Mouse (Mus musculus) midbrain, embryonic 11.5 days (tissue): Measurements from ENCODE around the gene Sae1. TPM values are rescaled to one million over a fixed set of nuclear protein-coding genes. Genes with fewer than 3 reads are reported as not detected.

Experiments
- ATAC-seq: fragments of 200-750 bp; cut with Nextera tagmentation; 2 replicates; pipeline ENCODE4 v1.8.0; 2017; ENCODE audit warnings: moderate TSS enrichment, moderate library complexity; ENCODE audit not compliant: low FRiP score
- DNase-seq: peaks from one replicate; pipeline ENCODE4 v3.0.0; 2015; ENCODE audit warnings: low spot score; ENCODE audit errors: missing footprints
- H3K27ac ChIP-seq: fragments of 300-500 bp; sonication (generic); 2 replicates; pipeline ENCODE4 v1.5.1; 2014; ENCODE audit warnings: low read depth, low read length
- H3K27me3 ChIP-seq: fragments of 300-500 bp; sonication (generic); 2 replicates; pipeline ENCODE4 v1.6.1; 2014; ENCODE audit warnings: mild to moderate bottlenecking, low read length, moderate library complexity, mixed read lengths; ENCODE audit not compliant: control insufficient read depth, insufficient read depth
- H3K36me3 ChIP-seq: fragments of 300-500 bp; sonication (generic); 2 replicates; pipeline ENCODE4 v1.6.1; 2014; ENCODE audit warnings: mild to moderate bottlenecking, low read length, moderate library complexity, mixed read lengths; ENCODE audit not compliant: control insufficient read depth, insufficient read depth
- H3K4me1 ChIP-seq: fragments of 300-500 bp; sonication (generic); 2 replicates; pipeline ENCODE4 v1.6.1; 2014; ENCODE audit warnings: low read length; ENCODE audit not compliant: control insufficient read depth, insufficient read depth
- H3K4me2 ChIP-seq: fragments of 300-500 bp; sonication (generic); 2 replicates; pipeline ENCODE4 v1.6.1; 2014; ENCODE audit warnings: mild to moderate bottlenecking, moderate library complexity
- H3K4me3 ChIP-seq: fragments of 300-500 bp; sonication (generic); 2 replicates; pipeline ENCODE4 v1.5.1; 2014; ENCODE audit warnings: low read depth, low read length
- H3K9ac ChIP-seq: fragments of 300-500 bp; sonication (generic); 2 replicates; pipeline ENCODE4 v1.6.1; 2014; ENCODE audit warnings: low read length
- H3K9me3 ChIP-seq: fragments of 300-500 bp; sonication (generic); 2 replicates; pipeline ENCODE4 v1.6.1; 2016; ENCODE audit warnings: low read length; ENCODE audit not compliant: control insufficient read depth
- WGBS: fragments of 180-500 bp; shearing (Covaris S2); extraction: QIAGEN DNeasy Blood & Tissue Kit; methylation state at CpG from one replicate; pipeline ENCODE4 v1.1.7; 2014; 5-methylcytosine and 5-hydroxymethylcytosine counted together
- polyA plus RNA-seq: library from polyadenylated mRNA; unstranded; fragments of >200 nt; fragmentation: Nextera tagmentation; extraction: Ambion mirVana; gene quantifications from 2 replicates; pipeline ENCODE4 v1.2.1, GENCODE M21; 2014

The Sae1 gene
- polyA plus RNA-seq, 1 experiment from 2014 or later, result 382 TPM

DNA sequence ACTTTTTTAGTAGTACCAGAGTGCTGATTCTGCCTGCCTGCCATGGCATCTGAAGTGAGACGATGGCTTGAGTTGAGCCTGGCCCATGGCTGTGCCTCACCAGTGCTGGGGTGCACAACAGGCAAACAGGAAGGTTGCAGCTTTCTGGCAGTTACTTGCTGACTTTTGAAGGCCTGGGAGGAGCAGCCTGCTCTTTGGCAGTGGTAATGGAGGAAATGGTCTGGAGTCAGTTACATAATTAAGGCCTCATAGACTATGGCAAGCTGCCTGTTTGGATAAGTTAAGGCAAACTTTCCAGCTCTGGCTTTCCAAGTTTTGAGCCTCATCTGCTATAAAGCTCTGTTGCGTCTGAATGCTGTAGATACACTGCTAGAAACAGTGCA, 17.5 kb upstream of the Sae1 start:
- H3K36me3 ChIP-seq, result no peaks in the 10 kb centered on the region
- no peak overlapping the region for H3K4me2 ChIP-seq
- no peak for DNase-seq
- H3K9ac ChIP-seq, result peak overlapping the region; percentile 39
- 84% methylated on average over 2 of the region's 2 CpGs for WGBS
- ATAC-seq, result no peak
- H3K9me3 ChIP-seq, result no peaks in the 10 kb centered on the region
- H3K4me1 ChIP-seq, result peaks cover 23% of the 10 kb centered on the region
- H3K27ac ChIP-seq, result 0 out of 2 replicates have a peak overlapping the region, but pooled peaks have one; percentile 3
- H3K4me3 ChIP-seq, result no peak overlapping the region
- no peaks in the 10 kb centered on the region for H3K27me3 ChIP-seq

DNA sequence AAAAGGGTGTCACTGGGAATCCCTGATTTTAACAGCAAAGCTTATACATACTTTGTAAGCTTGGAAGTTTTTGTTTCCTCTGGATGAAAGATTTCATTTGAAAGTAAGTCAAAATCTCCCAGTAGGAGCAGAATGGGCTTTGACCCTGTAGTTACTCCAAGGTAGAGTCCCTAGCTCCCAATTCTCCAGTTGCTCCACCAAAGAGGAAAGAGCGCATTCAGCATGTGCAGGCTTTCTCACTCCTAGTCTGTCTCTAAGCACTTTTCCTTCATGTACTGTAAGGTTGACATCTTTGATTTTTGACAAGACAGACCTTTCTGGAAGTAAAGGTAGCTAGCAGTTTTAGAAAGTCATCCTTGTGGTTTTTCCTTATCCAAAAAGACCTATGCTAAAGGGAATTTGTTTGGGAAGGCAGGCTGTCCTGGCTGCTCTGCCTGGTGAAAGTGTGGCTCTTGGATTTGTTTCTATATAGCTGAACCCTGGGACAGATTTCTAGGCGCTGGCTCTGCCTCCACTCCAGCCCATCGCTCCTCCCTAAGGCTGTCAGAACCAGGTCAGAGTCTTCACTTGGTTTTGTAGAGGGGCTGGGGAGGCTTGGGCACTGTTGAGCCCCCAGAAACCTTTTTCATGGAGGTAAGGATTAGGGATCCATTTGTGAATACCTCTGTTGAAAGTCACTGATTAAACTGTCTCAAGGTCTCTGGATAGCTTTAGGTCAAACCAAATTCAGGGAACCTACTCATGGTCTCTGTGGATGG, 16.9 kb upstream of the Sae1 start:
- Histone ChIP-seq H3K4me3 (no peak overlapping the region), H3K9ac (peak overlapping the region; percentile 39), H3K4me1 (peaks cover 23% of the 10 kb centered on the region), H3K27ac (0 out of 2 replicates have a peak overlapping the region, but pooled peaks have one; percentile 3), H3K27me3 (no peaks in the 10 kb centered on the region), H3K36me3 (no peaks in the 10 kb centered on the region), H3K4me2 (no peak overlapping the region; the same call in 1 of the 2 replicates), H3K9me3 (no peaks in the 10 kb centered on the region)
- ATAC-seq (no peak), DNase-seq (no peak)
- 77% methylated on average over 3 of the region's 3 CpGs for WGBS

DNA sequence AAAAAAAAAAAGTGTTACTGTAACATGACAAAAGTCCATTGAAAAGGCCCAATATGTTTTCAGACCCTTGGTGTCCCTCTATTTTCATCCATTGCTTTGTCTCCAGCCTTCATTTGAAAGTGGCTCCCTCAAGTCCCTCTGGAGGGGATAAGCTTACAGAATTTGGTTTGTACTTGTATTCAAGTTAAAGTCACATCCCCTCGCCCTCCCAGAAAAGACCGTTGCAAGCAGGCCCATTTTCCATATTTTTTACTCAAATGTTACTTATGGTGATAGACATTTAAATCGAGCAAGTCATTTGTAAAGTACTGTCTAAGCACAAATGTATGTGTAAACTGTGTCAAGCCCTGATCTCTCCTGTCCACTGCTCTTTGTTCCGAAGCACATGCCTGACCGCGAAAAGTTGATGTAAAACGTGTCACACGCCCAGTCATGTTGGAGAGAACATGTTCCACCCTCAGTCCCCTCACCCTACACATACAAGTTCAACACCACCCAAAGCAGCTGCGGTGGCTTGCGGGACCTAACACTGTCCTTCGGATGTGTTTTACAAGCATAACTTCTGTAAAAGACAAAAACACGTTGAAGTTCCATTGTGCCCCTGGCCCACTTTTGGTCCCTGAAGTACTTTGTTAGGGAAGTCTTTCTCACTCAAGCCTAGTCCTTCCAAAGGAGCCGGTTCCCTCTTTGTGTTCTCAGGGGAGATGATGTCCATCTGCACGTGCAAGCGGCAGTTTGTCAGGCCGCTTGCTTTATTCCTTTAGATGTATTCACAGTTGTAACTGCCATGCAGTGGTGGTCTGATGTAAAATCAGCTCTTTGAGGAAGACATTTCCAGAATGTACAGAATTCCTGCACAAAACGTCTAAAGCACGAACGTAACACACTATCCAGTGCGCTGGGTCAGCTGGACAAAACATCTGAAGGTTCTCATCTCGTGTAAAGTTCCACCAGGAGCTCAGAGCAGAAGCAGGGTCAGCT, 15.7 kb upstream of the Sae1 start:
- 45% methylated on average over 21 of the region's 21 CpGs for WGBS

DNA sequence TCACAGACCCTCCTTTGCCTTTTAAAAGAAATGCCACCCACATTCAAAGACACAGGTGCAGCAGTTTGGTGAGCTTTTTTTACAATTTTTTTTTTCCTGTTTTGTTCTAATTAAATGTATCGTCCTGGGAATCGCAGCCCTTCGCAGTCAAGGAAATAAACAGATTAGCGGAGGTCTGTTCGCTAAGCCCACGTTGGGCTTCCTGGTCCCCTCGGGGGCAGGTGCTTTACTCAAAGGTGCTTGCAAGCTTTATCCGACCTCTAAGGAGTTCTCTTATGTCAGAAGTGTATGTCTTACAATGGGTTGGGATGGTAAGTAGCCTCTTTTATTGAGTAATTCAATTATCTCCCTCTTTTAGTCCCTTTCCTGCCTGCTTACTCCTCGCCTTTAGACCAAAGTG, 14.8 kb upstream of the Sae1 start:
- DNase-seq, result peak; percentile 93
- peak overlapping the region; percentile 96 for H3K4me2 ChIP-seq
- no peaks in the 10 kb centered on the region for H3K36me3 ChIP-seq
- no peaks in the 10 kb centered on the region for H3K27me3 ChIP-seq
- H3K4me3 ChIP-seq, result peak overlapping the region; percentile 89
- peak overlapping the region; percentile 100 for H3K9ac ChIP-seq
- WGBS, result 1% methylated on average over 9 of the region's 9 CpGs
- ATAC-seq, result no peak
- peaks cover 29% of the 10 kb centered on the region for H3K4me1 ChIP-seq
- peak overlapping the region; percentile 100 for H3K27ac ChIP-seq
- H3K9me3 ChIP-seq, result no peaks in the 10 kb centered on the region

More for the DNA sequence above, 15.7 kb upstream of the Sae1 start:
- Histone ChIP-seq H3K9me3 (no peaks in the 10 kb centered on the region), H3K4me3 (peak overlapping the region; percentile 89), H3K27ac (peak overlapping the region; percentile 100), H3K9ac (peak overlapping the region; percentile 100), H3K36me3 (no peaks in the 10 kb centered on the region), H3K27me3 (no peaks in the 10 kb centered on the region), H3K4me2 (peak overlapping the region; percentile 96), H3K4me1 (peaks cover 29% of the 10 kb centered on the region)
- ATAC-seq (no peak), DNase-seq (peak; percentile 92)

DNA sequence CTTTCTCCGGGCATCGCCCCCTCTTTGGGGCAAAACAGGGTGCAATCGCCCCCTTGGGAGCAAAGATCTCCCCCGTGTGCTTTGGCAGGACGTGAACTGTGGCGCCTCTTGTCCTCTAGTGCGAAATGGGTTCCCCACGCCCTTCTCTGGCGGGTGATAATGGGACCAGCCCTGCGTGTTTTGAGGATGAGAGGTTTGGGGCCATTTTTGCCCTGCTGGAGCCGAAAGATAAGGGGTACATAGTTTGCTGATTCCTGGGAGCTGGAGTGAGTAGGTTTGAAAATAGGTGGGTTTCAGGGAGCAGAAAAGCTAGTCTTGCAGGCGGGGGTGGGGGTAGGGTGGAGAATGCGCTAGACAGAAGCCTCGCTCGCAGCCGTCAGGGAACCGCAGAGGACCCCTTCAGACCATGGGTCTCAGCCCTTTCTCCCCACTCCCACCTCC, 14.4 kb upstream of the Sae1 start:
- peaks cover 29% of the 10 kb centered on the region for H3K4me1 ChIP-seq
- H3K36me3 ChIP-seq, result no peaks in the 10 kb centered on the region
- WGBS, result under 1% methylated on average over 17 of the region's 17 CpGs
- H3K27ac ChIP-seq, result peak overlapping the region; percentile 100
- H3K27me3 ChIP-seq, result no peaks in the 10 kb centered on the region
- H3K4me2 ChIP-seq, result peak overlapping the region; percentile 96
- no peak for ATAC-seq
- H3K4me3 ChIP-seq, result peak overlapping the region; percentile 89
- no peaks in the 10 kb centered on the region for H3K9me3 ChIP-seq
- peak; percentile 95 for DNase-seq
- peak overlapping the region; percentile 100 for H3K9ac ChIP-seq

DNA sequence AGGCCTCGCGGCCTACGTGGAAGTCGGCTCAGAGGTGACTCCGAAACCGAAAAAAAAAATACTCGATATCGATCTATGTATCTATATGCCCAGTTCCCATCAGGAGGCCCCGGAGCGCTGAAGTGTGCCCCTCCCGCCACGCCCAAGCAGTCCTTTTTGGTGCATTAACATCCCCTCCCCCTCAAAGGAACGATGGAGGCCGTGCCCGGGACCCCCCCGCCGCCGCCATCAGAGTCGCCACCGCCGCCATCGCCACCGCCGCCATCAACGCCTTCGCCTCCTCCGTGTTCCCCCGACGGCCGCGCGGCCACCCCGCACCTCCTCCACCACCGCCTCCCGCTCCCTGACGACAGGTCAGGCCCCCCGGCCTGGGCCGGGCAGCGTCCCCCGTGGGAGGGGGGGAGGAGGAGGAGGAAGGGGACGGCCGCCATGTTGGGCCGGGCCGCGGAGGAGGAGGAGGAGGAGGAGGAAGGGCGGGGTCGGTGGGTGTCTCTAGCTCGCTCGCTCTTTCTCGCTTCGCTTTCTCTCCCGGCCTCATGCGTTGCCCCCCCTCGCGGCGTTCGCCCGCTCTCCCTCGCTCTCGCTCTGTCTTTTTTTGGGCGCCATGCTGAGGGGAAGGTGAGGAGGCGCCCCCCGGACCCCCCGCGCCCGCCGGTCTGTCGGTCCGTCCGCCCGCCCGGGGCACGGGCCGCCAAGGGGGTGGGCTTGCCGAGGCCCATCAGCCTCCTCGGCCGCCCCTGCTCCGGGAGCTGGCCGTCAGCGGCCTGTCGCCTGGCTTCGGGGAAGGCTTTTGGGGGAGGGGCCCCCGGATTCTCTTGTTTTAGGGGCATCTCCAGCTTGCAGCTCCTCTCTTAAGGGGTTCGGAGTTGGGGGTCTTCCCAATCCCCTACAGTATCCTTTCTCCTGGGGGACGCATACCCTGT, 13.3 kb upstream of the Sae1 start, which contains the start of gene Zc3h4:
Gene Zc3h4 (plus strand): TSS at position 222 of the 923 bp plus-strand sequence.
- Histone ChIP-seq H3K36me3 (no peaks in the 10 kb centered on the region), H3K27me3 (no peaks in the 10 kb centered on the region), H3K4me1 (peaks cover 29% of the 10 kb centered on the region), H3K9ac (peak within 1 kb of the TSS; percentile 100), H3K9me3 (no peaks in the 10 kb centered on the region), H3K4me3 (peak within 1 kb of the TSS; percentile 89), H3K27ac (peak within 1 kb of the TSS; percentile 100), H3K4me2 (peak within 1 kb of the TSS; percentile 96)
- peak; percentile 70 for ATAC-seq
- WGBS, result under 1% methylated on average over 66 of the region's 85 CpGs
- DNase-seq, result peak; percentile 99

DNA sequence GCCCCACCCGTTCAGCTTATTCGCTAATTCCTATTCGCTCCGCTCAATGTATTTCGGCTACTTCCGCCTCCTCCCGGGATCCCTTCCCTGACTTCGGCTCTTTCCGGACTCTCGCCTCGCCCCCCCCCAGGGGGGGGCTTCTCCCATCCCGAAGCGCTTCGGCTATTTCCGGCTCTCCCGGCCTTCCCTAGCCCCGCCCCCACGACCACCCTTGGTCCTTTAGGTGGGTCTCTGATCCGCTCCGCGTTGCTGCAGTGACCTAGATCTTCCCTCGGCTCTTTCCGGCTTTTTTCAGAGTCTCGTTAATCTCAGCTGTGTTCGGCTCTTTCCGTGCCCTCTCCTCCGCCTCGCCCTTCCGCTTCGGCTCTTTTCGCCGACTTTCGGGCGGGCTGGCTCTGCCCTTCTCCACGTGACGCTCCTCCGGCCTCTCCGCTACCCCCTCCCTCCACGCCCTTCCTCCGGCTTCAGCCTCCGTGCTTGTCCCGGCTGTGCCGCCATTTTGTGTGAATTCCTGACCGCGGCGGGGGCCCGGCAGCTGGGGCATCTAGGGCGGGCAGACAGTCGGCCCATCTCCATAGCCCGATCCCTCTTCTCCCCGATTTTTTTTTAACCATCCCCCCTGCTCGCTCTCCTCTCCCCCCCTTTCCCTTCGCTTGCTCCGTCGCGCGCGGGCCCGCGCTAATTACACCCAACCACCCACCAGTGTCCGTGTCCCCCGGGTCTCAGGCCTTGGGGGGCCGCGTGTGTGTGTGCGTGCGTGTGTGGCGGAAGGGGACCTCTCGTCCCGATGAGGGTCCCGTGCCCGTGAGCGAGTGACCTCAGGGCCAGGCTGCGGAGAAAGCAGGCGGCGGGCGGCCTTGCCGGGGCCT, 12.4 kb upstream of the Sae1 start:
- Histone ChIP-seq H3K4me1 (peaks cover 22% of the 10 kb centered on the region), H3K9me3 (no peaks in the 10 kb centered on the region), H3K36me3 (no peaks in the 10 kb centered on the region), H3K27ac (peak overlapping the region; percentile 100), H3K27me3 (no peaks in the 10 kb centered on the region), H3K4me2 (peak overlapping the region; percentile 96), H3K9ac (peak overlapping the region; percentile 100), H3K4me3 (peak overlapping the region; percentile 89)
- whole genome bisulfite sequencing, result under 1% methylated on average over 76 of the region's 77 CpGs
- ATAC-seq (peak; percentile 90), DNase-seq (peak; percentile 100)
